Mouse (Mus musculus) layer of hippocampus, adult 18-20 months (tissue): ENCODE results near the gene Dhcr7. TPM values are rescaled to one million over a fixed set of nuclear protein-coding genes. Genes with fewer than 3 reads are reported as not detected.

ENCODE experiments used
- DNase-seq, 2 experiments: peaks; one replicate each; pipeline ENCODE4 v3.0.0; 2022; ENCODE audit warnings: low spot score in 2 of 2
- microRNA-seq, 2 experiments: library from miRNA; unstranded; fragments of <30 nt; microRNA quantifications; one replicate each; pipeline ENCODE4 v1.2.0; 2021
- total RNA-seq, 2 experiments: library from RNA; stranded (reverse); gene quantifications; 2 replicates each; pipeline ENCODE4 v1.2.3; 2021

Gene Dhcr7
- total RNA-seq, 2 experiments from 2014 or later, result 34.3 to 36.9 TPM

DNA sequence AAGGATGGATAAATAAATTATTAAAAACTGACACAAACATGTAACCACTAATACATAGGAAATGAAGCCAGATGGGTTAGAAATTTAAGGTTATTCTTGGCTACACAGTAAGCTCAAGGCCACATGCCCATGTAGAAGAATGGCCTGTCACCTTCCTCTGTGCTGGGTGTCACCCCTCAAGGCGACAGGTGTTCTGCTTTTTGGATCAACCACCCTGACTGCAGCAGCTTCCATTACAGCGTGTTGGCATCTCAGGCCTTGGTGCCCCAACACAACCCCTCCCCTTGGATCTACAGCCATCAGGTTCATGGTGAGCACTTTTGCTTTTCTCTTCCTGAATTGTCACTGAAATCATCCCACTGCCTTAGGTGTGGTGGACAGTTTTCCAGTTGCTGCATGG is 9.7 kb downstream of the Dhcr7 start:
- no peak for DNase-seq

GRCm38 (mm10) chr7:143833581-143834190 is 10.7 kb downstream of the Dhcr7 start:
- no peak for DNase-seq

DNA sequence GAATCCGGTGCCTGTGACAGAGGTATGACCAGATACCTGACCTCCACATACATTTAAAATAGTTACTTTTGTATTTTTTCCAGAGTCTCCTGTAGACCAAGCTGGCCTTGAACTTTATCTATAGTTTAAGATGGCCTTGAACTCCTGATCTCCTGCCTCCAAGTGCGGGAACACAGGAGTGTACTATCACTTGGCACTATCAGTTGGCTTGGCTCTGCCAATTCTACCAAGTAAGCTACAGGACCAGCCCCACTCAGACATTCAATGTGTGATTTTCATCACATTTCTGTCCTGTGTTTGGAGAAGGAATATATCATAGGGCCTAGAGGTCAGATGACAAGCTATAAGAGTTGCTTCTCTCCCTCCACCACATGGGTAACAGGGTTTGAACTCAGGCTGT is 11.4 kb downstream of the Dhcr7 start:
- no peak for DNase-seq

DNA sequence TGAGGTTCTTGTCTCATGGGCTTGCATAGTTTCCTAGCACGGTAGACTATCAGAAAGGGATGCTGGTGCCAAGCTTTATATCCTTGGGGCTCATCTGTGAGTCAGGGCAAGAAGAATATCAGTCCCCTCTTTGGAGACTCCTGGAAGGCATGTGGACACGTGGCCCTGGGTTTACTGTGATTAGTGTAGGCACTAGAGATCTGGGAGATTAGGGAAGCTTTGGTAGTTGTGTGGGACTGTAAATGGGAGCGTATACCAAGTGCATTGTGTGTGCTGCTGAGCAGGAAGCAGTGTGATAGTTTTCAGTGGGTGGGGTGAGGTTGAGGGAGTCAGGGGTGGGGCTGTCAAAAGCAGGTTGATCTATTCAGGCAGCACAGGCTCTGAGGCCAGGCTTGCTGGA is 12.0 kb downstream of the Dhcr7 start:
- no peak for DNase-seq

- no peak for DNase-seq
Measured at GRCm38 (mm10) chr7:143837705-143838358, 14.9 kb downstream of the Dhcr7 start.

DNA sequence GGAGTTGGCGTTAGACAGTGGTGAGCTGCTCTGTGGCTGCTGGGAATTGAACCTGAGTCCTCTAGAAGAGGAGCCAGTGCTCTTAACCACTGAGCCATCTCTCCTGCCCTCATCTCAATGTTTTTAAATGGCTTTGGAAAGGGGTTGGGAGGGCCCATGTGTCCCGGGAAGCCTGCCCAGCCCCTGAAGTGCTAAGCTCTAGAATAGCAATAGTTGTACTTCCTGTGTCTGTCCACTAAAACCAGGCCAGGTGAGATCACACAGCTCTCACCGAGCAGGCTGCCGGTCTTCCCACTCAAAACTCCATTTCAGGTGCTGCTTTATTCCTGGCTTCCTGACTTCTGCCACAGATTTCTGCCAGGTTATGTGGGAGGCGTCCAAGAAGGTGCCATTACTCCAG is 17.2 kb downstream of the Dhcr7 start:
- no peak for DNase-seq

DNA sequence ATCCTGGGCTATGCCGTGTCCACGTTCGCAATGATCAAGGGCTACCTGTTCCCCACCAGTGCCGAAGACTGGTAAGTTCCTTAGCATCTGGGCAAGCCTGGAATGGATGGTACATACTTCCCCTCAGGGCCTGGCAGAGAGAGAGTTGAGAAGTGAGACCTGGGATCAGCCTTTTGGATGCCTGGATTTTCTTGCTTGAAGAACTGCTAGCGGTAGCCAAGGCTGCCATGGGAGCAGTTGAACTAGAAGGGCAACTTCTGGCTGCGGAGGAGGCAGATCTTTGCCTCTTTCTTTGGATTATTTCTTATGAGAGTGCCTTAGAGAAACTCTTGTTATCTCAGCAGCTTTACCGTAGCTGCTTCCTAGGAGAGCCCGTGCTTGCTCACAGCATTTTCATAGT is 18.4 kb downstream of the Dhcr7 start:
- no peak for DNase-seq

DNA sequence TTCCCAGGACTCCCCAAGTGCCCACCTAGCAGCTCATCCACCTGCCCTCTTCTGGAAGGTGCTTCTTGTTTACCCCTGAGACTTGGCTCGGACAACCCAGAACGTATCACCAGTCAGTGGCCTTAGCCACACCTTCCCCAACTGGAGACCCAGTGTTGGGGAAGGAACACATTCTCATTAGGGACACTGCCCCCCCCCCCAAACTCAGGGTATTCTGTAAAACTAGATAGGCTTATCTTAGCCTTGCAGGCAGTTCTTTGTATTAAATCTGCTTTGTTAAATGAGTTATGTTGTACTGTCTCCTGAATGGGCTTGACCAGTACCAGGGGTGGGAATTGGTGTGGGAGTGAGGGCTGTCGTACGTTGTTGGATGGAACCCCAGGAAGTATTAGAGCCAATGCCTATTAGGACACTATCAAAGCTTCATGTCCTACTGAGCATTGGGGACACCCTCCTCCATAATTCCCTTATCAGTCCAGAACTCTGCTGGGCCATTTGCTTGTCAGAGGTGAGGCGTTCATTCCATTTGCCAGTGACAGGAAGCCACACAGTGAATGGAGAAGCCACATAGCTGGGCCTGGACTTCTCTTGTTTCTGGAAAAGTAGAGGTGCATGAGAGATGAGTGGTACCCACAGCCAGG is 25.3 kb downstream of the Dhcr7 start:
- DNase-seq, result no peak

GRCm38 (mm10) chr7:143848768-143849482 is 26.0 kb downstream of the Dhcr7 start:
- no peak for DNase-seq

- no peak for DNase-seq
Measured at GRCm38 (mm10) chr7:143866538-143866937, 43.6 kb downstream of the Dhcr7 start, which contains the start of gene Gm498. Gm498 (plus strand) TSS chr7:143866838.

GRCm38 (mm10) chr7:143868874-143869273 is 45.9 kb downstream of the Dhcr7 start:
- DNase-seq, result no peak

GRCm38 (mm10) chr7:143883717-143884116 is 60.8 kb downstream of the Dhcr7 start:
- no peak for DNase-seq

DNA sequence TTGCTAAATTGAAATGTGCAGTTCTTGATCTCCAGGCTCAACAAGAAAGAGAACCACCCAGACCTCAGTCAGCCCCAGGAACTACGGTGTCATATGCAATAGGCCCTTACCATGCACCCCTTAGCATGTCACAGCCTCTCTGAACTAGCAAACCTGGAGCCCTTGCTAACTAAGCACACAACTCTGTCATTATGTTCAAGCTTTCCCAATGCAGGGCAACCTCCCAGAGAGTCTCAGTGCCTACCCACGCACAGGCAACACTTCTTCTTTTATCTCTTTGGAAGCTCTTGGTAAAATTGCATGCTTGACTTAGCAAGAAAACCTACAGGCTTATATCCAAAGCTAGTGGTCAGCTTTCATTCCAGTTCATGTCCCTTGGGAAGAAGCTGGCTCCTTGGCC is 68.2 kb downstream of the Dhcr7 start:
- peak in 1 of 2 experiments; percentile 11 for DNase-seq

- no peak for DNase-seq
Measured at GRCm38 (mm10) chr7:143892361-143892760, 69.4 kb downstream of the Dhcr7 start.

Small RNA genes within 50 kb of the gene (microRNA-seq; reads per million reads assigned to microRNA genes)
- 0 reads per million in 2 experiments for gene Gm22064

Other genes starting within 250 kb of the Dhcr7 start
- 10 to 100 TPM; 38.4 to 53.4 TPM for gene Cars, start 223.1 kb upstream of the Dhcr7 start, total RNA-seq
- gene Tnfrsf26, start 194.4 kb upstream of the Dhcr7 start, total RNA-seq, result under 1 TPM in 1 of 2 experiments, not detected in 1; 0.13 TPM
- gene Tnfrsf22, start 173.5 kb upstream of the Dhcr7 start, total RNA-seq, result 1 to 10 TPM; 1.4 to 2.4 TPM
- under 1 TPM; 0.71 to 0.92 TPM for gene Tnfrsf23, start 137.3 kb upstream of the Dhcr7 start, total RNA-seq
- 10 to 100 TPM; 19.3 to 22.1 TPM for gene Osbpl5, start 66.2 kb upstream of the Dhcr7 start, total RNA-seq
- not detected for gene Mrgprg, start 56.2 kb upstream of the Dhcr7 start, total RNA-seq
- 1 to 10 TPM; 5.4 to 6.9 TPM for gene Mrgpre, start 38.6 kb upstream of the Dhcr7 start, total RNA-seq
- 1 to 10 TPM; 6.4 to 6.8 TPM for gene Nadsyn1, start 296 bp upstream of the Dhcr7 start, total RNA-seq
- gene Gm498, start 43.7 kb downstream of the Dhcr7 start, total RNA-seq, result not detected
- 100 to 1,000 TPM; 119 to 122 TPM for gene Shank2, start 178.8 kb downstream of the Dhcr7 start, total RNA-seq